9 mouse cellular contexts compared by ENCODE assay signal in genomic region chr7:16002171-16002570, GRCm38 (mm10). TPM values are rescaled to one million over a fixed set of nuclear protein-coding genes. Genes with fewer than 3 reads are reported as not detected.
DNase-seq lines count a peak whose midpoint lies in the region; ATAC-seq lines count a peak whose summit lies in the region.
"Had no signal": no experiment of that assay in that cellular context is flagged by ENCODE, and none has a peak within 500 bp of the region (broad histone marks: within the 10 kb centered on the region; RNA-seq: fewer than 3 reads in every experiment).

No protein-coding gene starts in this region.

- DNase-seq in left cerebral cortex, adult 11 months (ENCODE audit: low spot score) = peak; percentile 67
- DNase-seq in left cerebral cortex, postnatal 4 days = no peak
- peak; percentile 50 to 51 for DNase-seq in adrenal gland, postnatal 36 days
- peak; percentile 37 to 75 for DNase-seq in left cerebral cortex, adult 8-10 months (ENCODE audit: low spot score in 2 of 2)
- peak; percentile 83 for DNase-seq in right cerebral cortex, adult 18-20 months
- DNase-seq in testis, postnatal 14 days (ENCODE audit: low spot score) = no peak

- ATAC-seq in granulocyte monocyte progenitor cell, adult 5-6 weeks (replicated peaks; ENCODE audit: poor library complexity, severe bottlenecking) = peak; percentile 81
- no peak for ATAC-seq in CD4-positive, CD25-positive, alpha-beta regulatory T cell, adult 4 months

- intact Hi-C loops in left cerebral cortex, postnatal 4 days (cut with DNase I) = no loop called here

RNA-seq across cellular contexts. Expression of gene Ehd2, which starts 34.8 kb away (rescaled TPM):
- 1 to 10 TPM; 6.2 to 6.7 TPM for total RNA-seq in left cerebral cortex, postnatal 4 days (2021)
- 10 to 100 TPM; 36.7 to 85.9 TPM for total RNA-seq in adrenal gland, postnatal 36 days (2021)
- total RNA-seq in granulocyte monocyte progenitor cell, adult 5-6 weeks (2014; fragmentation: Nextera tagmentation) = not detected in 2 replicates
- total RNA-seq in granulocyte monocyte progenitor cell, adult 5-6 weeks (2017) = 0.13 TPM in 1 of 2 replicates, not detected in the other
- total RNA-seq in left cerebral cortex, adult 8-10 months (2022) = 1 to 10 TPM; 4.6 to 5.9 (median 5.2) TPM
- polyA plus RNA-seq in CD4-positive, CD25-positive, alpha-beta regulatory T cell, adult 4 months (2017; shearing (Covaris generic)) = under 1 TPM; 0.07 to 0.15 TPM

RNA-seq across cellular contexts. Expression of gene Bicra, which starts 45.5 kb away (rescaled TPM):
- 10 to 100 TPM; 25.3 to 25.8 TPM for total RNA-seq in left cerebral cortex, postnatal 4 days (2021)
- 1 to 10 TPM; 9.4 to 9.9 TPM for total RNA-seq in adrenal gland, postnatal 36 days (2021)
- 12.2 and 21.8 TPM in 2 replicates for total RNA-seq in granulocyte monocyte progenitor cell, adult 5-6 weeks (2014; fragmentation: Nextera tagmentation)
- total RNA-seq in granulocyte monocyte progenitor cell, adult 5-6 weeks (2017) = 0.34 and 0.93 TPM in 2 replicates
- 10 to 100 TPM; 10.2 to 15.0 (median 13.0) TPM for total RNA-seq in left cerebral cortex, adult 8-10 months (2022)
- polyA plus RNA-seq in CD4-positive, CD25-positive, alpha-beta regulatory T cell, adult 4 months (2017; shearing (Covaris generic)) = 1 to 10 TPM; 3.6 to 3.9 TPM

RNA-seq across cellular contexts. Expression of gene Nop53, which starts 56.3 kb away (rescaled TPM):
- total RNA-seq in left cerebral cortex, postnatal 4 days (2021) = 100 to 1,000 TPM; 110 to 112 TPM
- 100 to 1,000 TPM; 181 to 189 TPM for total RNA-seq in adrenal gland, postnatal 36 days (2021)
- total RNA-seq in granulocyte monocyte progenitor cell, adult 5-6 weeks (2014; fragmentation: Nextera tagmentation) = 70.6 and 105 TPM in 2 replicates
- total RNA-seq in granulocyte monocyte progenitor cell, adult 5-6 weeks (2017) = 186 and 221 TPM in 2 replicates
- 100 to 1,000 TPM; 114 to 149 (median 128) TPM for total RNA-seq in left cerebral cortex, adult 8-10 months (2022)
- polyA plus RNA-seq in CD4-positive, CD25-positive, alpha-beta regulatory T cell, adult 4 months (2017; shearing (Covaris generic)) = 100 to 1,000 TPM; 244 to 324 TPM

RNA-seq across cellular contexts. Expression of gene Zfp541, which starts 59.4 kb away (rescaled TPM):
- total RNA-seq in left cerebral cortex, postnatal 4 days (2021) = under 1 TPM; 0.38 to 0.58 TPM
- under 1 TPM; 0.10 to 0.13 TPM for total RNA-seq in adrenal gland, postnatal 36 days (2021)
- not detected in 2 replicates for total RNA-seq in granulocyte monocyte progenitor cell, adult 5-6 weeks (2014; fragmentation: Nextera tagmentation)
- 0.31 TPM in 1 of 2 replicates, not detected in the other for total RNA-seq in granulocyte monocyte progenitor cell, adult 5-6 weeks (2017)
- under 1 TPM; 0.59 to 0.81 (median 0.68) TPM for total RNA-seq in left cerebral cortex, adult 8-10 months (2022)
- polyA plus RNA-seq in CD4-positive, CD25-positive, alpha-beta regulatory T cell, adult 4 months (2017; shearing (Covaris generic)) = not detected
- polyA plus RNA-seq: limb, embryonic 11.5 days had no signal

Comparison
In these comparisons a context has a peak if more than half of its experiments do, and no peak if none do; other contexts are left out.
1. DNase-seq: peak in left cerebral cortex, adult 11 months (single experiment), adrenal gland, postnatal 36 days (2 of 2), left cerebral cortex, adult 8-10 months (2 of 2) and right cerebral cortex, adult 18-20 months (single experiment); none in left cerebral cortex, postnatal 4 days (single experiment) and testis, postnatal 14 days (single experiment).
2. RNA of gene Ehd2, which starts 34.8 kb away (total RNA-seq): 36.7 to 85.9 TPM in adrenal gland, postnatal 36 days, 6.2 to 6.7 TPM in left cerebral cortex, postnatal 4 days and 4.6 to 5.9 TPM in left cerebral cortex, adult 8-10 months; 0.13 TPM in granulocyte monocyte progenitor cell, adult 5-6 weeks; every median in the first group is over 4 times any median in the second.